Mouse (Mus musculus) lung, embryonic 16.5 days (tissue): Measurements from ENCODE around the gene Tgds. TPM values are rescaled to one million over a fixed set of nuclear protein-coding genes. Genes with fewer than 3 reads are reported as not detected.
A peak's percentile ranks its signal among the peaks of the same experiment; 100 is the strongest.
"Not testable (repeated sequence)": the region's sequence is repeated elsewhere in the genome, so short reads cannot be mapped to it uniquely, and the experiment has no call there.

Experiments
- ATAC-seq: fragments of 200-750 bp; cut with Nextera tagmentation; 2 replicates; pipeline ENCODE4 v1.8.0; 2017; ENCODE audit warnings: low read depth, mild to moderate bottlenecking, moderate library complexity
- H3K27ac ChIP-seq: fragments of 300-500 bp; sonication (generic); 2 replicates; pipeline ENCODE4 v1.5.1; 2014; ENCODE audit warnings: mild to moderate bottlenecking, control low read depth, low read length
- H3K27me3 ChIP-seq: fragments of 300-500 bp; sonication (generic); 2 replicates; pipeline ENCODE4 v1.6.1; 2014; ENCODE audit warnings: low read depth, low read length, mixed read lengths; ENCODE audit not compliant: control insufficient read depth, insufficient read depth
- H3K36me3 ChIP-seq: fragments of 300-500 bp; sonication (generic); 2 replicates; pipeline ENCODE4 v1.6.1; 2014; ENCODE audit warnings: low read length; ENCODE audit not compliant: control insufficient read depth, insufficient read depth
- H3K4me1 ChIP-seq: fragments of 300-500 bp; sonication (generic); replicated peaks from 2 replicates; pipeline ENCODE4 v1.6.1; 2014; ENCODE audit warnings: low read length, mixed read lengths; ENCODE audit not compliant: control insufficient read depth, insufficient read depth
- H3K4me2 ChIP-seq: fragments of 300-500 bp; sonication (generic); 2 replicates; pipeline ENCODE4 v1.6.1; 2014; ENCODE audit warnings: low read depth, low read length, control low read depth
- H3K4me3 ChIP-seq: fragments of 300-500 bp; sonication (generic); 2 replicates; pipeline ENCODE4 v1.5.1; 2014; ENCODE audit warnings: mild to moderate bottlenecking, low read length, control low read depth
- H3K9ac ChIP-seq: fragments of 300-500 bp; sonication (generic); 2 replicates; pipeline ENCODE4 v1.6.1; 2014; ENCODE audit warnings: low read length, control low read depth
- H3K9me3 ChIP-seq: fragments of 300-500 bp; sonication (generic); 2 replicates; pipeline ENCODE4 v1.6.1; 2016; ENCODE audit warnings: low read length; ENCODE audit not compliant: control insufficient read depth
- WGBS: fragments of 180-500 bp; shearing (Covaris S2); extraction: QIAGEN DNeasy Blood & Tissue Kit; methylation state at CpG from one replicate; pipeline ENCODE4 v1.1.7; 2014; 5-methylcytosine and 5-hydroxymethylcytosine counted together
- polyA plus RNA-seq: library from polyadenylated mRNA; unstranded; fragments of >200 nt; fragmentation: Nextera tagmentation; extraction: Ambion mirVana; gene quantifications from 2 replicates; pipeline ENCODE4 v1.2.1, GENCODE M21; 2015

Gene Tgds
- polyA plus RNA-seq, 1 experiment from 2014 or later, result 32.8 TPM

DNA sequence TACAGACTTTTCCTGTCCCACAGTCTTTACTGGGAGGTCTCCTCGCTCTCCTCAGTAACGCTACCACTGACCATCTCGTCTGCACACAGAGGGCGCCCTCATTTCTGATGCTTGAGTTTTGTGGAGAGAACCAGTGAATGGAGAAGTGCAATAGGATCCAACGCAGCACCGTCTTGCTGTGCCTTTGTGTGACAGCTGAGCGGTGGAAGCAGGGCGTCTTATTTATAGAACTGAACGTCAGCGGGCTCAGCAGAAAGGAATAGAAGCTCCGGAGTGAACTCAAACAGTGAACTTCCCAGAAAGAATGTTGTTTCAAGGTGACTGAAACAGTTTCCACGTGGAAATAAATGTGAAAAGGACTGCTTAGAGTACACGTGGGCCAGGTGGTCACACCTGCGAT, 30.1 kb upstream of the Tgds start:
- H3K9me3 ChIP-seq, result no peaks in the 10 kb centered on the region
- H3K4me2 ChIP-seq, result no peak overlapping the region
- H3K9ac ChIP-seq, result no peak overlapping the region
- H3K36me3 ChIP-seq, result peaks cover 24% of the 10 kb centered on the region
- no peaks in the 10 kb centered on the region for H3K4me1 ChIP-seq
- H3K27ac ChIP-seq, result no peak overlapping the region
- ATAC-seq, result no peak
- H3K27me3 ChIP-seq, result no peaks in the 10 kb centered on the region
- H3K4me3 ChIP-seq, result no peak overlapping the region
- WGBS, result 75% methylated on average over 14 of the region's 14 CpGs

DNA sequence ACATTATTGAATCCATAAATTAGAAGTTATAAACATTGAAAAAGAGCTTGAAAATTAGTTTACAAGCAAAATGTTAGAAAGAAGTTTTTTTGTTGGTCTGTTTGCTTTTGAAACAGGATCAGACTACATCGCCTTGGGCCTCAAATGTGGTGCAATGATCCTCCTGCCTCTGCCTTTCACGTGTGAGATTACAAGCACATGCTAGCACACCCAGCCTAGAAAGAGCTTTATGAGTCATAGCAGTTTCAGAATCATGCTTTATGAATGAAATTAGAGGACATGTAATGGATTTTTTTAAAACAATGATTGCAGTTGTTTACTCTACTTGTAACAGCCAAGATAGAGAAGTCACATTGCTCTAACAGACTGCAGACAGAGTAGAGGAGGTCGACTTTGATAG, 29.2 kb upstream of the Tgds start:
- Histone ChIP-seq H3K27me3 (no peaks in the 10 kb centered on the region), H3K27ac (no peak overlapping the region), H3K9ac (no peak overlapping the region), H3K4me2 (no peak overlapping the region), H3K9me3 (no peaks in the 10 kb centered on the region), H3K4me1 (no peaks in the 10 kb centered on the region), H3K4me3 (no peak overlapping the region), H3K36me3 (peaks cover 24% of the 10 kb centered on the region)
- ATAC-seq, result no peak
- WGBS, result 80% methylated on average over 3 of the region's 3 CpGs

DNA sequence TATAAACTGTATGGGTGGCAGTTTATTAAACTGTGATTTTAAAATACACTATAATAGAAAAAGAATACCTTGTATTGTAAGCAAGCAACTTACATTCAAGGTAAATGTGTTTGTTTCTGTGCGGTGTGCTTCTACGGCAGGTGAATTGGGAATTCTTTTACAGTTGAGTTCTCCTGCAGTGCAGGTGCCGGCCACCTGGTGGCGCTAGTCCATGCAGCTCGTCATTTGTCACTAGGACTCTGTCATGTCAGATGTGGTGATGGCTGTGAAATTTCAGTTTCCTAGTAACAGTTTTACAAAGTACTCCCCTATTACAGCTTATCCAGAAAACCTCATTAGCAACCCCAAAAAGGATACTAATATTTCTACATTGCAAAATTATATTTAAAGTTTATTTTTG, 24.6 kb upstream of the Tgds start:
- ATAC-seq, result no peak
- no peak overlapping the region for H3K4me3 ChIP-seq
- H3K9ac ChIP-seq, result no peak overlapping the region
- H3K4me2 ChIP-seq, result no peak overlapping the region
- H3K4me1 ChIP-seq, result no peaks in the 10 kb centered on the region
- H3K27ac ChIP-seq, result no peak overlapping the region
- WGBS, result 30% methylated on average over 5 of the region's 5 CpGs
- H3K36me3 ChIP-seq, result peaks cover 21% of the 10 kb centered on the region
- H3K27me3 ChIP-seq, result no peaks in the 10 kb centered on the region
- H3K9me3 ChIP-seq, result no peaks in the 10 kb centered on the region

DNA sequence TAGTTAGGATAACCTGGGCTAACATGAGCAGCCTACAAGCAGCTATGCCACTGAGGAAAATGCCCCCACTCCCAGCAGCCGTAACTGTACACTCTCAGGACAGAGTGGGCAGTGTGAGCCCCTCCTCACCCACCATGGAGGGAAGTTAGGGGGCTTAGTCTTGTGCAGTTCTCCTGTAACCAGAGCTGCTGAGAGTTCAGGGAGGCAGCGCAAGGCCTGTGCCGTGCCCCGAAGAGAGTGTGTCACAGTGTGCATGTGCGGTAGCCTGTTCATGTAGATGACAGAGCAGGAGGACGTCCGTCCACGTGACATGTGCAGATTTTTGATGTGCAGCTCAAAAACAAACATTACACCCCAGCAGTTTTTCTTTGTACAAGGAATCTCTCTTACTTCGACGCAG, 24.2 kb upstream of the Tgds start:
- 82% methylated on average over 10 of the region's 10 CpGs for WGBS
- Histone ChIP-seq H3K4me1 (no peaks in the 10 kb centered on the region), H3K4me3 (no peak overlapping the region), H3K27me3 (no peaks in the 10 kb centered on the region), H3K9me3 (no peaks in the 10 kb centered on the region), H3K9ac (no peak overlapping the region), H3K4me2 (no peak overlapping the region), H3K36me3 (peaks cover 21% of the 10 kb centered on the region), H3K27ac (no peak overlapping the region)
- ATAC-seq, result no peak

DNA sequence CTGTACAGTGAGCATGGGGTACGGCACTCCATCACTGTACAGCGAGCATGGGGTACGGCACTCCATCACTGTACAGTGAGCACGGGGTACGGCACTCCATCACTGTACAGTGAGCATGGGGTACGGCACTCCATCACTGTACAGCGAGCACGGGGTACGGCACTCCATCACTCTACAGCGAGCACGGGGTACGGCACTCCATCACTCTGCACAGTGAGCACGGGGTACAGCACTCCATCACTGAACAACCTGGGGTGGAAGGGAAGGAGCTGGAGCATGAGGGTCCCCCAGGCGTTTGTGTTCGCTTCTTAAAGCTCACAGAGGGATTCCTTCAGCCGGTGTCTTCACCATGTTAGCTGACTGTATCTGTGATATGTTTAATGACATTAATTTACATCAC, 23.5 kb upstream of the Tgds start:
- ATAC-seq, H3K9me3 ChIP-seq, H3K27ac ChIP-seq, H3K4me1 ChIP-seq, H3K4me2 ChIP-seq, H3K27me3 ChIP-seq, H3K9ac ChIP-seq, H3K4me3 ChIP-seq: not testable (repeated sequence)
- peaks cover 17% of the 10 kb centered on the region for H3K36me3 ChIP-seq
- WGBS, result 89% methylated on average over 16 of the region's 16 CpGs

DNA sequence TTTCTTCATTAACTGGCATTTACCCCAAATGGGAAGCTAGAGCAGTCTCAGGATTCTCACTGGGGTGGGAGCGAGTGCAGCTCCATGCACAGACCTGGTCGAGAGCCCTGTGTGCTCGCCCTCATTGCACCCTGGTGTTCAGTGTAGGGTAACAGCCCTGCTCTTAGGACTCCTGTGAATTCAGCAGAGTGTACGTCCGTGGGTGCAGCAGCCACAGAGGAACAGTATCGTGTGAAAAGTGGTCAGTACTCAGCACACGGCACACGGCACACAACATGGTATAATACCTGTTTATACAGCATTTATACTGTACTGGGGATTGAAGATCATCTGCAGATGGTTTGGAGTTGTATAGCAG, 19.7 kb upstream of the Tgds start:
- Histone ChIP-seq H3K9ac (no peak overlapping the region), H3K9me3 (no peaks in the 10 kb centered on the region), H3K27me3 (no peaks in the 10 kb centered on the region), H3K4me2 (no peak overlapping the region), H3K4me1 (peaks cover 3% of the 10 kb centered on the region; the same call in 1 of the 2 replicates), H3K4me3 (no peak overlapping the region), H3K36me3 (peaks cover 11% of the 10 kb centered on the region), H3K27ac (no peak overlapping the region)
- peak; percentile 24; the same call in 1 of the 2 replicates for ATAC-seq
- WGBS, result 90% methylated on average over 8 of the region's 8 CpGs

DNA sequence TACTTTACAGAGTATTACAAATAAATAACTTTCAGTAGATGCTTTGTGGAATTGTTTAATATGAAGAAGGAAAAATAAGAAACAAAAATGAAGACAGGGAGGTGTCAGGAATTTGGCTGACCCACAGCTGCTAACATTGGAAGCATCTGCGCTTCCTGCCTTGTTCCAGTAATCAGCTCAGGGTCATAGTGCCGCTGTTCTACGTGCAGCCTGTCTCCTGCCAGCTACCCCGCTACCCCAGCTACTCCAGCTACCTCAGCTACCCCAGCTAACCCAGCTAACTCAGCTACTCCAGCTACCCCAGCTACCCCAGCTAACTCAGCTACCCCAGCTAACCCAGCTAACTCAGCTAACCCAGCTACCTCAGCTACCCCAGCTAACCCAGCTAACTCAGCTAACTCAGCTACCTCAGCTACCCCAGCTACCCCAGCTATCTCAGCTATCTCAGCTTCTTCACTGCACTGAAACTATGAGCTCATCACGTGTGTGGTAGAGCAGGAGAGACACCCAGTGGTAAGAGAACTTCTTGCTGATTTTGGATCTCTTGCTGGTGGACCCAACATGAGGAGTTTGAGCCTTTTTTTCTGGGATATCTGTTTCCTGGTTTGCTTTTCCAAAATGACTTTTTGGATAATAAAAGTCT, 19.2 kb upstream of the Tgds start:
- H3K4me2 ChIP-seq, result no peak overlapping the region
- H3K27ac ChIP-seq, result peak overlapping the region; percentile 63
- H3K27me3 ChIP-seq, result no peaks in the 10 kb centered on the region
- peaks cover 3% of the 10 kb centered on the region; the same call in 1 of the 2 replicates for H3K4me1 ChIP-seq
- peaks cover 11% of the 10 kb centered on the region for H3K36me3 ChIP-seq
- ATAC-seq, result peak; percentile 89
- no peaks in the 10 kb centered on the region for H3K9me3 ChIP-seq
- no peak overlapping the region for H3K4me3 ChIP-seq
- no peak overlapping the region for H3K9ac ChIP-seq
- 56% methylated on average over 5 of the region's 5 CpGs for WGBS

DNA sequence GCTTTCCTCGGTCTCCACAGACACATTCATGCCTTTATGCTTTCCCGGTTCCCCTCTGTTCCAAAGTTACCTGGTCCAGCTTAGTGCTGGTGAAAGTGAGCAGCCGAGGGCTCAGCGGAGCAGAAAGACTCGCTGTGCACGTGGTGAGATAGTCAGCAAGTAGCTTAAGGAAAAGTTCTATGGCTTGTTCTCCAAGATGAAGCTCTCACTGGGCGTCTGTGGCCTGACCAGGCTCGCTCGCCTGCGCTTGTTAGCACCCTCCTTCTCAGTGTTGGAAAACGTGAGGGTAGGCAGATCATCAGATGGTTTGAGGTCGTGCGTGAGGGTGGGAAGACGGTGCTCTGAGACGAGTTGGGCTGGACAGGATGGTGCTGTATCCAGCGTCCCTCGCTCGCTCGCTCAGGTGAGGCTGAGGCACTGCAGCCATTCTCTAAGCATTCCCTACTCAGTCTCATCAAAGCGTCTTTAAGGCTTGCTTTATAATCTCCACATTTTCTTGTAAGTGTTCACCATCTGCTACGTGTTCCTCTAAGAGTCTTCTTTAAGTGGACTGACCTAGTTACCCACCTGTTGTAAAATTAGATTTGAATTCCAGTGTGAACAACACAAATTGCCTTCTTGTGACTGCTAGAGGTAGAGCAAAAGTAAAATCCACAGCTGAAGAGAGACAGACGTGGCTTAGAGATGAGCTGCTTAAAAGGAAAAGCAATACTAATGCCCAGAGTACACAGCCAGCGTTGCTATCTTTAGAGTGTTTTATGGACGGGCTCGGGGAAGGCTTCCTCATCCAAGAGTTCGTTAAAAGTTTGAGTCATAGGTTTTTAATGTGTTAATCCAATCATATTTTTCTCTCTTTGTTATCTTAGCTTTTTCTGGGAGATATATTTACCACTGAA, 18.3 kb upstream of the Tgds start:
- H3K27ac ChIP-seq, result peak overlapping the region; percentile 21; the same call in 1 of the 2 replicates
- no peak overlapping the region for H3K4me2 ChIP-seq
- peaks cover 7% of the 10 kb centered on the region for H3K36me3 ChIP-seq
- no peaks in the 10 kb centered on the region for H3K9me3 ChIP-seq
- H3K4me1 ChIP-seq, result peaks cover 3% of the 10 kb centered on the region; the same call in 1 of the 2 replicates
- peak; percentile 65; the same call in 1 of the 2 replicates for ATAC-seq
- no peak overlapping the region for H3K4me3 ChIP-seq
- WGBS, result 81% methylated on average over 26 of the region's 26 CpGs
- no peak overlapping the region for H3K9ac ChIP-seq
- no peaks in the 10 kb centered on the region for H3K27me3 ChIP-seq

DNA sequence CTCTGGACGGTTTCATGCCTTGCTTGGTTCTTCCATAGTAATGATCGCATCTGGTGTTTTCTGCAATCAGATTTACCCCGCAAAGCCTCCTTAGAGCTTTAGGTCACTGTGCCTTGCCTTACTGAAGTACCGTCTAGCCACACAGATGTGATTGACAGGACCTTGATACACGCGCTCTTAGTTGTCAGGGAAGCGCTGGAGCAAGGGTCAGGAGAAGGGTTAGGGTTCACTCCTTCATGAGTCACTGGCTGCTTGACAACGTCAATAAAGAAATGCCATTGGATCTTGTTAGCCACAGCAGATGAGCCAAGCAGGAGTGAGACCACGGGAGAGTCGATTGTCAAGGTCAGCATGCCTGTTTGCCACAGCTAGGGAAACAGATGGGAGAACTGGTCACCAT, 16.0 kb upstream of the Tgds start:
- Histone ChIP-seq H3K4me3 (no peak overlapping the region), H3K4me1 (peaks cover 3% of the 10 kb centered on the region; the same call in 1 of the 2 replicates), H3K9ac (no peak overlapping the region), H3K36me3 (peaks cover 8% of the 10 kb centered on the region), H3K27ac (no peak overlapping the region), H3K4me2 (no peak overlapping the region), H3K9me3 (no peaks in the 10 kb centered on the region), H3K27me3 (no peaks in the 10 kb centered on the region)
- no peak for ATAC-seq
- 69% methylated on average over 10 of the region's 10 CpGs for WGBS
